Mouse (Mus musculus) G1E (cell line): ENCODE measurements at regions not wholly inside any gene's neighbourhood (a gene's known extent, or its start where the extent isn't known, plus 50 kb on each side); places are given as distances from the start of the nearest gene placed in this dataset.

Source experiments
- CTCF ChIP-seq: IDR thresholded peaks from 2 replicates; pipeline ENCODE4 v1.5.1; 2012; ENCODE audit warnings: low read depth, low read length, inconsistent platforms, mixed read lengths
- GATA1 ChIP-seq: IDR thresholded peaks from 2 replicates; pipeline ENCODE4 v1.6.1; 2012; ENCODE audit warnings: borderline replicate concordance, low read length, inconsistent platforms, mixed read lengths
- TAL1 ChIP-seq: conservative IDR thresholded peaks from 2 replicates; pipeline ENCODE4 v1.6.1; 2012; ENCODE audit warnings: low read depth, low read length, inconsistent platforms, mixed read lengths

- TF ChIP-seq CTCF (no peak), TAL1 (no peak), GATA1 (no peak)
These were observed 360.3 kb upstream of the Myt1l start for GRCm38 (mm10) chr12:29167922-29168321.
